Mouse (Mus musculus): ENCODE measurements at regions not wholly inside any gene's neighbourhood (a gene's known extent, or its start where the extent isn't known, plus 50 kb on each side); places are given as distances from the start of the nearest gene placed in this dataset.
"Not testable (repeated sequence)": the region's sequence is repeated elsewhere in the genome, so short reads cannot be mapped to it uniquely, and the experiment has no call there.

DNA sequence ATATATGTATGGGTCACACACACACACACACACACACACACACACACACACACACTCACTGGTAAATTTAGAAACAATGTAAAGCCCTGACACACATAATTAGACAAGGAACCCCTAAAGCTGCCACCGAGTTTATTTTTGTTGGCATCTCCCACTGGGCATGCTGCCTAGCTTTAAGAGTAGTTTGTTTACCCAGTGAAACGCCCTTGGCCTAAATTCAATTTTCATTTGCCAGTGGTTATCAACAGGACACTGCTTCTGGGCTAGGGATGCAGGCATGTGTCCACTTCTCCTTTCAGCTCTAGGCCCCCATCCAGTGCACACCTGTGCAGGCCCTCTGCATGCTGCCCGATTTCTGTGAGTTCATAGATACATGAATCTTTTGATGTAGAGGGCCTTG, 73.7 kb upstream of the 1110032F04Rik start:
- DNase-seq, result no peak

DNA sequence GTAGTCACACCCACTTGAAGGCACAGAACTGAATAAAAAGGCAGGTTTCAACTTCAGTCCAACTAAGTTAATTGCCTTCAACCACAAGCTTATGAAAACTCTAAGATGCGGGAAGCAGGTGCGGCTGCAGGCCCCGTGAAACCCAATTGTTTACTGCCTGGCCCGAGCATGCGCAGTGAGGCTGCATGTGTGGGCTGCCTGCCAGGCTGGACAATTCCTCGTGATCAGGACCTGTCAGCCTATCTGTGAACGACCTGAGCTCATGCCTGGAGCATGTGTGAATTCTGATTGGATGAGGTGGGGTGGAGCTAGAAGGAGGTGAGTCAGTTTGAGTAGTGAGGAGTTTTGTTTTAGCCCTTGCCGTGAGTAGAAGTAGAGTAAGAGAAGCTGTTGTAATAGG, 71.0 kb upstream of the 1110032F04Rik start:
- DNase-seq, result not testable (repeated sequence)

DNA sequence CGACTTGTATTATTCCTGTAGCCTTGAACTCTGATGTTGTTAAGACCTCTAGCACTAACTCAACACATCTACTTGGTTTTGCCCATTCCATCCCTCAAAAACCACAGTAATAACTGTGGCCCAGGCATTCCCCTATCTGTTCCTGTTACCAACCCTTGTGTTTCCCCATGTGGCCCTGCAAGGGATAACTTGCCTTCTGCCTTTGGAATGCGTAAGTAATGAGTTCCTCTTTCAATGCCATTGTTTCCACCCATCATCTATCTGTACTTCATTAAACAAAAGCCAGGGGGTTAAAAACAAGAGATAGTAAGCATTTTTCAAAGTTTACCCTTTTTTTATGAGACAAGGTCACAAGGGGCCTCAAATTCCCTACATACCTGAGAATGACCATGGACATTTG, 60.5 kb upstream of the 1110032F04Rik start:
- no peak for DNase-seq

DNA sequence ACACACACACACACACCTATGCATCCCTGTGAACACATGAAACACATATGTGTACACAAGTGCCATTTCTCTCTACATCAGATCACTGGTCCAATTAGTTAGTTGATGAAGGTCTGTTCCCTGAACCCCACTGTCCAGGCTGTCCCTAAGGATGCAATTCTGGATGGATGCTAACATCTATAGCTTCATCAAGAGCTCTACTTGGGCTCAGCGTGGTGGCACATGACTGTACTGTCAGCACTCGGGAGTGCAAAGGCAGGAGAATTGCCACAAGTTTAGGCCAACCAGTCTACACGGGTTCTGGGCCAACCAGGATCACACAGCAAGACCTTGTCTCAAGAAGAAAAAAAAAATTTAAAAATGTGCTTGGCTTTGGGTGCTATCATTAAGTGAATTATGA, 55.9 kb upstream of the 1110032F04Rik start:
- DNase-seq, result no peak

GRCm38 (mm10) chr3:68814011-68814690, 55.2 kb upstream of the 1110032F04Rik start:
- DNase-seq, result no peak

- no peak for DNase-seq
Measured at GRCm38 (mm10) chr3:68815621-68816020, 53.8 kb upstream of the 1110032F04Rik start.

DNA sequence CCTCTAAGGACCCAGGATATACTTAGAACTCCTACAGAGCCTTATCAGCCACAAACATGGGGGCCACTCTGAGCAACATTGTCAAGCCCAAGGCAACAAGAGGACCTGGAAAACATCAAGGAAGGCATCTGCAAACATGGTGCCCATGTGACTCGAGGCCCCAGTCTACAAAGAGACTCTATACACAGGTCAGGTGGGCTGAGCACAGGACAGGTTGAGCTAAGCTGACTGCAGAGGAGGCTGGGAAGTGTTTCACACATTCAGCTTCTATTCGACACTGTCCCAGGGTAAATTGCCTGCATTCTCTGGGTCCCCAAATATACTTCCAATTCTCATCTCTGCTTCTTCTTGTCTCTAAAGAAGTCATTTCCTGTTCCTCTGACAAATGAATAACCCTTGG, 52.1 kb upstream of the 1110032F04Rik start:
- no peak for DNase-seq

Measured in embryo, embryonic 11 days (tissue).